Mouse (Mus musculus) small intestine, adult 10 weeks (tissue): ENCODE results near the gene Prkag1. TPM values are rescaled to one million over a fixed set of nuclear protein-coding genes. Genes with fewer than 3 reads are reported as not detected.

ENCODE experiments used
- polyA plus RNA-seq: library from polyadenylated mRNA; stranded (reverse); fragments of 350-450 nt; fragmentation: Illumina TruSeq; extraction: RNeasy Lipid Tissue Mini Kit (QIAGEN cat#74804); gene quantifications from one replicate; pipeline ENCODE4 v1.2.3, GENCODE M21; 2014; ENCODE audit warnings: low replicate concordance

Prkag1 gene
- polyA plus RNA-seq = 25.9 TPM

GRCm38 (mm10) chr15:98830736-98831683 is at the start of gene Prkag1:
Gene Prkag1 (minus strand): TSS chr15:98831521.

GRCm38 (mm10) chr15:98871070-98871915 is 40.0 kb upstream of the Prkag1 start, which contains the start of gene Kmt2d:
Gene Kmt2d (minus strand): TSS chr15:98871204.

GRCm38 (mm10) chr15:98809390-98809789 is 21.9 kb downstream of the Prkag1 start, which contains the start of gene Ddn:
Gene Ddn (minus strand): TSS chr15:98809490.

GRCm38 (mm10) chr15:98789661-98790535 is 41.4 kb downstream of the Prkag1 start, which contains the start of gene Wnt1:
Gene Wnt1 (plus strand): TSS chr15:98789857.

GRCm38 (mm10) chr15:98777762-98778161 is 53.6 kb downstream of the Prkag1 start, which contains the start of gene Wnt10b:
Gene Wnt10b (minus strand): TSS chr15:98778150.

Other genes starting within 250 kb of the Prkag1 start
- 3.0 TPM for gene Adcy6, start 221.4 kb downstream of the Prkag1 start, polyA plus RNA-seq
- 0.22 TPM for gene Cacnb3, start 200.7 kb downstream of the Prkag1 start, polyA plus RNA-seq
- gene Ddx23, start 168.6 kb downstream of the Prkag1 start, polyA plus RNA-seq = 1.6 TPM
- not detected for gene Rnd1, start 154.1 kb downstream of the Prkag1 start, polyA plus RNA-seq
- not detected for gene Ccdc65, start 123.3 kb downstream of the Prkag1 start, polyA plus RNA-seq
- gene Fkbp11, start 103.3 kb downstream of the Prkag1 start, polyA plus RNA-seq = not detected
- 17.6 TPM for gene Arf3, start 68.3 kb downstream of the Prkag1 start, polyA plus RNA-seq
- not detected for gene Wnt10b, start 53.4 kb downstream of the Prkag1 start, polyA plus RNA-seq
- gene Wnt1, start 41.7 kb downstream of the Prkag1 start, polyA plus RNA-seq = not detected
- not detected for gene Ddn, start 22.0 kb downstream of the Prkag1 start, polyA plus RNA-seq
- 1.7 TPM for gene Kmt2d, start 39.7 kb upstream of the Prkag1 start, polyA plus RNA-seq
- 13.2 TPM for gene Rhebl1, start 63.0 kb upstream of the Prkag1 start, polyA plus RNA-seq
- gene Dhh, start 67.0 kb upstream of the Prkag1 start, polyA plus RNA-seq = not detected
- gene Lmbr1l, start 86.7 kb upstream of the Prkag1 start, polyA plus RNA-seq = 4.2 TPM
- 12.4 TPM for gene Tuba1b, start 103.0 kb upstream of the Prkag1 start, polyA plus RNA-seq
- gene Gm49450, start 122.0 kb upstream of the Prkag1 start, polyA plus RNA-seq = not detected
- 18.2 TPM for gene Tuba1a, start 122.2 kb upstream of the Prkag1 start, polyA plus RNA-seq
- gene Tuba1c, start 198.4 kb upstream of the Prkag1 start, polyA plus RNA-seq = 10.2 TPM
- gene Prph, start 223.7 kb upstream of the Prkag1 start, polyA plus RNA-seq = 0.45 TPM
- 0.71 TPM for gene Troap, start 243.1 kb upstream of the Prkag1 start, polyA plus RNA-seq